Mouse (Mus musculus): Measurements from ENCODE around the gene Cisd3.

Cisd3 gene

GRCm38 (mm10) chr11:97721338-97721737, 35.7 kb downstream of the Cisd3 start:
- in situ Hi-C loops (cut with MboI; ENCODE audit: low pct_unique_long_range_greater_than_20kb in 1 of 2, low sequenced_read_pairs in 2 of 2, unreplicated experiment in 1 of 2), result no loop called here

- in situ Hi-C loops (cut with MboI; ENCODE audit: low pct_unique_long_range_greater_than_20kb in 1 of 2, low sequenced_read_pairs in 2 of 2, unreplicated experiment in 1 of 2), result no loop called here
These were observed 38.1 kb downstream of the Cisd3 start for GRCm38 (mm10) chr11:97723709-97724108.

GRCm38 (mm10) chr11:97728311-97728710, 42.7 kb downstream of the Cisd3 start:
- in situ Hi-C loops (cut with MboI; ENCODE audit: low pct_unique_long_range_greater_than_20kb in 1 of 2, low sequenced_read_pairs in 2 of 2, unreplicated experiment in 1 of 2), result no loop called here

- in situ Hi-C loops (cut with MboI; ENCODE audit: low pct_unique_long_range_greater_than_20kb in 1 of 2, low sequenced_read_pairs in 2 of 2, unreplicated experiment in 1 of 2), result no loop called here
These were observed 43.1 kb downstream of the Cisd3 start for GRCm38 (mm10) chr11:97728730-97729129.

GRCm38 (mm10) chr11:97733689-97734088, 48.1 kb downstream of the Cisd3 start:
- in situ Hi-C loops (cut with MboI; ENCODE audit: low pct_unique_long_range_greater_than_20kb in 1 of 2, low sequenced_read_pairs in 2 of 2, unreplicated experiment in 1 of 2), result loop anchor here in 1 of 2 experiments (5.0 kb wide), 1 partner anchor 81 kb away; no protein-coding TSS in a partner anchor

DNA sequence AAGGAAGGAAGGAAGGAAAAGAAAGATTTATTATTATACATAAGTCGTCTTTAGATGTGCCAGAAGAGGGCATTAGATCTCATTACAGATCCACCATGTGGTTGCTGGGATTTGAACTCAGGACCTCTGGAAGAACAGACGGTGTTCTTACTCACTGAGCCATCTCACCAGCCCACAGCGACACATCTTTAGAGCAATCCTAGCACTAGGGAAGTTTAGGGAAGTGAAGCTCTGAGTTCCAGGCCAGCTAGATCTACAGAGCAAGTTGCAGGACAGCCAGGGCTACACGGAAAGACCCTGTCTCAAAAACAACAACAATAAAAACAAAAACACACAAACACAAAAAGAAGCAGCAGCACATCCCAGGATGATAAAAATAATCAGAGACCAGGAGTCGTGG, 49.2 kb downstream of the Cisd3 start:
- in situ Hi-C loops (cut with MboI; ENCODE audit: low pct_unique_long_range_greater_than_20kb in 1 of 2, low sequenced_read_pairs in 2 of 2, unreplicated experiment in 1 of 2), result loop anchor here in 1 of 2 experiments (5.0 kb wide), 2 partner anchors 33 to 83 kb away; partner anchors contain the start of genes Pcgf2 and Psmb3

DNA sequence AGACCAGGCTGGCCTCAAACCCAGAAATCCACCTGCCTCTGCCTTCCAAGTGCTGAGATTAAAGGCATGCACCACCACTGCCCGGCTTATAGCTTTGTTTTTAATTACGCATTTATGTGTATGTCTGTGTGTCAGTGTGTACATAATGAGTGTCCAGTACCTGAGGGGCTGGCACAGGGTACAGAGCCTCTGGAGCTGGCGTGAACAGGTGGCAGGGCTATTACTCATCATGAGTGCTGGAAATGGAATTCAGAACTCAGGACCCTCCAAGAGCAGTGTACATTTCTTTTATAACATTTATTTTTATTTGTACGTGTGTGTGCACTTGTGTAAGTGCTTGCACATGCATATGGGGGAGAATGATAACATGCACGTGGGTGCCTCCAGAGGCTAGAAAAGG, 51.0 kb downstream of the Cisd3 start:
- in situ Hi-C loops (cut with MboI; ENCODE audit: low pct_unique_long_range_greater_than_20kb in 1 of 2, low sequenced_read_pairs in 2 of 2, unreplicated experiment in 1 of 2), result loop anchor here in 1 of 2 experiments (5.0 kb wide), 1 partner anchor 34 kb away; the partner anchor contains the start of genes Pcgf2 and Psmb3

DNA sequence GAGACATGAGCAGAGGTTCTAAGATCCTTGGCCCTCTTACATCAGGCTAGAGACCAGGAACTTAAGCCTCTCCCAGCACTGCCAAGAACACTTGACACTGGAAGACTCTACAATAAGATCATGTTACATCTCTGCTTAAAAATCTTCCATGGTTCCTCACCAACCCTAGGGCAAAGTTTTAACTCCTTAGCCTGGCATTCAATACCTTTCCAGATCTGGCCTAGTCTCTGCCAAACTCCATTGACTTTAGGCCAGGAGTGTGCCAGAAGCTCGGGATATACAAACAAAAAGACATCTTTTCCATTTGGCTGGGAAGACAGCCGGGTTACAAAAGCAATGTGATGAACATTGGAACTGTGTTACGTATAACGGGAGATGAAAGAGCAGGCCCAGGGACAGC, 52.0 kb downstream of the Cisd3 start:
- in situ Hi-C loops (cut with MboI; ENCODE audit: low pct_unique_long_range_greater_than_20kb in 1 of 2, low sequenced_read_pairs in 2 of 2, unreplicated experiment in 1 of 2), result loop anchor here in 1 of 2 experiments (5.0 kb wide), 1 partner anchor 35 kb away; the partner anchor contains the start of genes Pcgf2 and Psmb3

All from mouse embryonic stem cell (cell line).